Mouse (Mus musculus): ENCODE measurements around the gene Gm1330.
"Not testable (repeated sequence)": the region's sequence is repeated elsewhere in the genome, so short reads cannot be mapped to it uniquely, and the experiment has no call there.

DNA sequence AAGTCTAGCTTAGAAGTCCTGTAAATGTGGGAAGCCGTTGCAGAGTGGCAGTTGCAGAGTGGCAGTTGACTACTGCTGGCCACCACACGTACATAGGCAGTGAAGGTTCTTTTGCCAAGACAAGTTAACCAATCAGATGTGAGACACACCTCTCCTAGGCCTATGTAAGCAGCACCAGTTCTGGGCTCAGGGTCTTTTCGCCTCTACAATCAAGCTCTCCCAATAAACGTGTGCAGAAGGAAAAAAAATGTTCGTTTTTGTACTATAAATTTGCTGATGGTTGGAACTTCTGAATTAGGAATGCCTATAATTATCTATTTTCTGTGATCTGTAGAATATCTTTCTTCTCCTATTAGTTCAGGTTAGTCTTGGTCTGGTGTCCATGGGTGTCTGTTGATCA is 14.1 kb upstream of the Gm1330 start, which contains the start of gene Gm10750:
- not testable (repeated sequence) for TF ChIP-seq CTCF, EP300 (IDR thresholded peaks at IDR 0.05; ENCODE audit: low read depth)

All from liver, postnatal 0 days (tissue).